Mouse (Mus musculus): ENCODE measurements around the gene Asl.

DNA sequence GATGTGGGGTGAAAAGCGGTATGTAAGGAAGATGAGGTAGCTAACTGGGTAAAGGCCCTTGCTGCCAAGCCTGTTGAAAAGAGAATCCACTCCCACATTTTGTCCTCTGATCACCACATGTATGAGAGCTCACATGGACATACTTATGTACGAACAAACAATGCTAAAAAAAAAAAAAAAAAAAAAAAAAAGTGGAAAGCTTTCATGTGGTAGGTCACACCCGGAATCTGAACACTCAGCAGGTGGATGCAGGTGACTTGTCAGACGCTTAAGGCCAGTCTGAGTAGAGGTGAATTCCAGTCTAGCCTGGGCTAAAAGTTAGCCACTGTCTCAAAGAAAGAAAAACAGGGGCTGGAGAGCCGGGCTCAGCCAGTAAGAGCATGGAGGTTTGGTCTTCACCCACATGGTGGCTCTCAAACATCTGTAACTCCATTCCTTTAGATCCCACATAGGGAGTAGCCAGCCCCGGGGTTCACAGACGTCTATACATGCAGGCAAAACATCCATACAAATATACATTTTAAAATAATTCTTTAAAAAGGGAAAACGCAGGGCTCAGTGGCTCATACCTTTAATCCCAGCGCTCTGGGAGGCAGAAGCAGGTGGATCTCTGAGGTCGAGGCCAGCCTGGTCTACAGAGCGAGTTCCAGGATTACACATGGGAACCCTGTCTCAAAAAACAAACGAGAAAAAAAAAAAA is 5.8 kb downstream of the Asl start:
- TF ChIP-seq CTCF (IDR thresholded peaks at IDR 0.05; ENCODE audit: low read depth) (no peak), EP300 (IDR thresholded peaks at IDR 0.05; ENCODE audit: low read depth) (no peak)
